Mouse (Mus musculus) bone marrow macrophage, adult 2 months (primary cell): ENCODE data around the gene Lrrc49. TPM values are rescaled to one million over a fixed set of nuclear protein-coding genes. Genes with fewer than 3 reads are reported as not detected.
A peak's percentile ranks its signal among the peaks of the same experiment; 100 is the strongest.

Experiments used
- H3K27ac ChIP-seq: 2 replicates; pipeline ENCODE4 v1.5.1; 2012; ENCODE audit warnings: low read depth, low read length; ENCODE audit not compliant: insufficient read depth
- H3K4me1 ChIP-seq: 2 replicates; pipeline ENCODE4 v1.6.1; 2012; ENCODE audit warnings: low read length; ENCODE audit not compliant: control insufficient read depth, insufficient read depth
- H3K4me3 ChIP-seq: 2 replicates; pipeline ENCODE4 v1.5.1; 2012; ENCODE audit warnings: mild to moderate bottlenecking, low read length, moderate library complexity; ENCODE audit not compliant: insufficient read depth
- CTCF ChIP-seq: IDR thresholded peaks from 2 replicates; pipeline ENCODE4 v1.5.1; 2012; ENCODE audit warnings: low read depth, mild to moderate bottlenecking, low read length, moderate library complexity
- POLR2A ChIP-seq: IDR thresholded peaks from 2 replicates; pipeline ENCODE4 v1.6.1; 2012; ENCODE audit warnings: mild to moderate bottlenecking, low read depth, low read length, borderline replicate concordance
- polyA plus RNA-seq: library from polyadenylated mRNA; stranded (reverse); fragments of >200 nt; gene quantifications from 2 replicates; pipeline ENCODE4 v1.2.4, GENCODE M21; 2012; ENCODE audit not compliant: missing spikeins, insufficient read depth, insufficient read length

The Lrrc49 gene
- polyA plus RNA-seq, 1 experiment: 7.5 TPM

- TF ChIP-seq CTCF (no peak), POLR2A (no peak)
- no peak overlapping the region for H3K27ac ChIP-seq
- no peak overlapping the region for H3K4me3 ChIP-seq
- H3K4me1 ChIP-seq: no peaks in the 10 kb centered on the region
Observed at GRCm38 (mm10) chr9:60709721-60710120, 21.8 kb upstream of the Lrrc49 start.

DNA sequence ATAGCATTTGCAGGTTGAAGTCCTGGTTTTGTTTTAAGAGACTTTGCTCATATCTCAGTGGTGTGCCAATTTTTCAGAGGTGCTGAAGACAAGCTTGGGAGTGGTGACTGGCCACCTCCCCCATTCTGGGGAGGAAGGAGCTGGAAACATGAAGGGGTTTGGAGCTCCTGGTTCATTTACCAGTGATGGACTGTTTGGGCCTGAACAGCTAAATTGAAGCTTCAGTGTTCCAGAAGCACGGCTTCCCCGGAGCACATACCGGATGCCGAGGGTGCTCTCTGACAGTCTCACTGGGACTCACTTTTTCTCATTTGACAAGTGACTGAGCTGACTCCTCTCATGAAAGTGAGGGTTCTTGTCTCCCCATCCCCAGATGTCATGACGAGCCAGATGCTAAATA lies 20.6 kb upstream of the Lrrc49 start:
- TF ChIP-seq POLR2A (no peak), CTCF (no peak)
- no peak overlapping the region for H3K27ac ChIP-seq
- H3K4me1 ChIP-seq: no peaks in the 10 kb centered on the region
- H3K4me3 ChIP-seq: no peak overlapping the region

DNA sequence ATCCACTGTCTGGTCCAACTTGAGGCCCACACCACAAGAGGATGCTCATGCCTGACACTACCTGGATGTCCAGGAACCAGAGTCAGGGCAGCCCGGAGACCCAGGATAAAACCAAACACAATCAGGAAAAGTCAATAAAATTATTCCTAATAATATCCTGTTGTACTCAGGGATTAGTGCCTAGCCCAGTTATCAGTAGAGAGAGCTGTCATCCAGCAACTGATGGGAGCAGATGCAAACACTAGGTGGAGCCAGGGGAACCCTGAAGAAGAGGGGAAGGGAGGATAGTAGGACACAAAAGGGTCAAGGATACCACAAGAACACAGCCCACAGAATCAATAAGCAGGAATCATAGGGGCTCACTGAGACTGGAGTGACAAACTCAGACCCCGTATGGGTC lies 19.6 kb upstream of the Lrrc49 start:
- Histone ChIP-seq H3K4me3 (no peak overlapping the region), H3K27ac (no peak overlapping the region), H3K4me1 (no peaks in the 10 kb centered on the region)
- no peak for TF ChIP-seq POLR2A
- no peak for TF ChIP-seq CTCF

- Histone ChIP-seq H3K27ac (no peak overlapping the region), H3K4me1 (peaks cover 11% of the 10 kb centered on the region), H3K4me3 (no peak overlapping the region)
- TF ChIP-seq CTCF: no peak
- TF ChIP-seq POLR2A: no peak
Observed at GRCm38 (mm10) chr9:60699581-60700231, 11.7 kb upstream of the Lrrc49 start.

GRCm38 (mm10) chr9:60696271-60696985 lies 8.5 kb upstream of the Lrrc49 start:
- H3K4me3 ChIP-seq: no peak overlapping the region
- no peak for TF ChIP-seq CTCF
- no peak for TF ChIP-seq POLR2A
- H3K27ac ChIP-seq: peak overlapping the region; percentile 52
- H3K4me1 ChIP-seq: peaks cover 11% of the 10 kb centered on the region

DNA sequence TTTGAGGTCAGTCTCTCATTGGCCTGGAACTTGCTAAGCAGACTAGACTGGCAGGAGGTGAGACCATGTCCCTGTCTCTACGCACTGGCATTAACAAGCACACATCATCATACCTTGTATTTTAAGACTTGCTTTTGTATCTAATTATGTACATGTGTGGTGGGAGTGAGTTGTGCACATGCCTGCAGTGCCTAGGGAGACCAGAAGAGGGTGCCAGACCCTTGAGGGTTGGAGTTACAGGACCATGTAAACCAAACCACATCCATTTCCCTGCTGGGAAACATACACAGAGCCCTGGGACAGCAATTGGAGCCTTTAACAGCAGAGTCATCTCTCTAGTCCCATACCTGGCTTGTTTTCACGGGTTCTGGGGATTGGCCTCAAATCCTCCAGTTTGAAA lies 6.0 kb upstream of the Lrrc49 start:
- H3K27ac ChIP-seq: no peak overlapping the region
- H3K4me3 ChIP-seq: no peak overlapping the region
- TF ChIP-seq CTCF (0 out of 2 replicates have a peak, but pooled peaks have one; percentile 7), POLR2A (no peak)
- peaks cover 11% of the 10 kb centered on the region for H3K4me1 ChIP-seq

DNA sequence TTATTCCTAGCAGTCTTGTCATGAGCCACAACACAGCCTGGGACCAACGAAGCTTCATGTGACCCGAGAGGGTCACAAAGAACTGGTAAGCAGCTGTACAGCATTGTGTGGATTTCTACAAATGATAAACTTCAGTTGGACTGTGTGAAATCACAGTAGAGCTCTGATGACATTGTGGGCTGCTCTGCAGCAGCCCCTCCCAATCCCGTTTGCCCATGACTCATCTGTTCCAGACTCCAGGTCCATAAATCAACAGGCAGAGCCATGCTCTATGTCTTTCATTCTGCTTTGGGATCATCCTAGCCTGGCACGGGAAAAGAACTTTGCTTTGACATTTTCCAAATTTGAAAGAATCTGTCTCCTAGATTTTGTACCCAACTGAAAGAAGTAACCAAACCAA lies 4.7 kb upstream of the Lrrc49 start:
- Histone ChIP-seq H3K4me3 (no peak overlapping the region), H3K4me1 (peaks cover 11% of the 10 kb centered on the region), H3K27ac (no peak overlapping the region)
- TF ChIP-seq POLR2A (no peak), CTCF (no peak)

DNA sequence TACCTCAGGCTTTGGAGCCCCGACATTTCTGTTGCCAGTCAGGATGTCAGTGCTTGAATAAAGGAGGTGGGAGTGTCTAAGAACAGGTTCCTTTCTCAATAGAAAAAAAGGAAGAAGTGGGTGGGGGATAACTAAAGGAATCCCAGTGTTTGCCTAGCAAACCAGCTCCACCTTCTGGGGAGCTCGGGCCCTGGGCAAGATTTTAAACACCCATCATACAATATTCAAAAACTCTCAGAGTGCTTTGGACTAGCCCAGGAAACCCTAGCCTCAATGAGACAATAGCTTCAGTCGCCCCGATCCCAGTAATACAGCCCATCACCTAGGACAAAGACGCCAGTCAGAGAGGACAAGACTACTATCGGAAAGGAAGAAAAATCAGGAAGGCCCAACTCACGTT lies 543 bp downstream of the Lrrc49 start:
- Histone ChIP-seq H3K4me3 (peak overlapping the region; percentile 60), H3K4me1 (no peaks in the 10 kb centered on the region; the same call in 1 of the 2 replicates), H3K27ac (peak overlapping the region; percentile 15)
- no peak for TF ChIP-seq POLR2A
- TF ChIP-seq CTCF: no peak; the same call in 1 of the 2 replicates

DNA sequence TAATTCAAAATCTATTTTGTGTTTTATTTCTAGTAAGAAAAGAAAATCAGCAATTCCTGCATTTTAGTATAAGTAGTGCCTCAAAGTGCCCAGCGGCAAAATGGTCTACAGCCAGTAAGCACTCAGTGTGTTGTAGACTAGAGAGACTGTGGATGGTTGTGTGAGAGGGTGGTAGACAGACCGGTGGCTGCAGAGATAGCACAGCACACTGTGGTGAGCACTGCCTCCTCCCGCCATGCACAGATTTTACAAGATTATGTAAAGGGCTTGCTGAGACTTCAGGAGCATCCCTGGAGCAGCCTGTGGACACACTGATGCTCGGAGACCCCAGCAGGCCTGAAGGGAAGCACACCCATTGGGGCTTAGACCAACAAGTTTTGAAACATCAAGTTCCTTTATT lies 5.2 kb downstream of the Lrrc49 start:
- Histone ChIP-seq H3K4me3 (no peak overlapping the region), H3K4me1 (no peaks in the 10 kb centered on the region), H3K27ac (no peak overlapping the region)
- TF ChIP-seq POLR2A (no peak), CTCF (no peak)

DNA sequence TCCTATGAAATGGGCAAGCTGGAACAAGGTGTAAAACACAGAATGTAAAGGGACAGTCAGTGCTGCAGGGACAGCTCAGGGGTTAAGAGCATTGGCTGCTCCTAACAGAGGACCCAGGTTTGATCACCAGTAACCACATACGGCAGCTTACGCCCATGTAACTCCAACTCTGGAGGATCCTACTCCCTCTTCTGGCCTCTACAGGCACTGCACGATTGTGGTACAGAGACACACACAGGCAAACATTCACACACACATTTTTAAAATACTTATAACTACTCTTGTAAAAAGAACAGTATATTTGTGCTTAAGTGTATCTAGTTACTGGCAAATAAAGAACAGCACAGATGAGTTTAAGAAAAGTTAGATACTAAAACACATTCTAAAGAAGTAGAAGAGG lies 7.0 kb downstream of the Lrrc49 start:
- TF ChIP-seq CTCF (no peak), POLR2A (no peak)
- Histone ChIP-seq H3K27ac (no peak overlapping the region), H3K4me1 (no peaks in the 10 kb centered on the region), H3K4me3 (no peak overlapping the region)
